Mouse (Mus musculus): ENCODE results near the gene Lgals7. TPM values are rescaled to one million over a fixed set of nuclear protein-coding genes. Genes with fewer than 3 reads are reported as not detected.
"Not testable (repeated sequence)": the region's sequence is repeated elsewhere in the genome, so short reads cannot be mapped to it uniquely, and the experiment has no call there.

The Lgals7 gene
- polyA plus RNA-seq, 1 experiment from 2014 or later, result 3.5 TPM

- no peaks in the 10 kb centered on the region for H3K36me3 ChIP-seq
- ATAC-seq (ENCODE audit: low FRiP score), result no peak
- no peaks in the 10 kb centered on the region for H3K4me1 ChIP-seq
- peaks cover 23% of the 10 kb centered on the region for H3K27me3 ChIP-seq
- no peak overlapping the region for H3K4me2 ChIP-seq (replicated peaks)
- H3K27ac ChIP-seq, result no peak overlapping the region
- no peak overlapping the region for H3K4me3 ChIP-seq
- WGBS, result 75% methylated on average over 11 of the region's 11 CpGs
- no peak overlapping the region for H3K9ac ChIP-seq
- no peaks in the 10 kb centered on the region for H3K9me3 ChIP-seq (replicated peaks)
Measured at GRCm38 (mm10) chr7:28883039-28883438, 19.4 kb downstream of the Lgals7 start.

DNA sequence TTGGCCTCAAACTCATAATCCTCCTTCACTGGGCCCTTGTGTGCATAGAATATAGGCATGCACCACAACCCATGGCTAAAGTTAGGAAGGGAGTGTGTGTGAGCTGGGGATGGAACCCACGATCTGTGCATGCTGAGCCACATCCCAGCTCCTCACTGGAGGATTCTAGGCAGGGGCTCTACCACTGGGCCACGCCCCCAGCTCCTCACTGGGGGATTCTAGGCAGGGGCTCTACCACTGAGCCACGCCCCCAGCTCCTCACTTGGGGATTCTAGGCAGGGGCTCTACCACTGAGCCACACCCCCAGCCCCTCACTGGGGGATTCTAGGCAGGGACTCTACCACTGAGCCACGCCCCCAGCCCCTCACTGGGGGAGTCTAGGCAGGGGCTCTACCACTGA lies 20.1 kb downstream of the Lgals7 start:
- not testable (repeated sequence) for ATAC-seq (ENCODE audit: low FRiP score); H3K4me3 ChIP-seq; H3K4me2 ChIP-seq (replicated peaks); H3K9me3 ChIP-seq (replicated peaks); H3K36me3 ChIP-seq; H3K4me1 ChIP-seq; H3K27ac ChIP-seq; H3K9ac ChIP-seq
- H3K27me3 ChIP-seq, result peaks cover 29% of the 10 kb centered on the region
- WGBS, result 93% methylated on average over 4 of the region's 4 CpGs

- no peak overlapping the region for H3K9ac ChIP-seq
- H3K4me2 ChIP-seq (replicated peaks), result no peak overlapping the region
- peaks cover 8% of the 10 kb centered on the region for H3K36me3 ChIP-seq
- H3K4me3 ChIP-seq, result no peak overlapping the region
- WGBS, result 23% methylated on average over 14 of the region's 14 CpGs
- no peak overlapping the region for H3K27ac ChIP-seq
- peaks cover 8% of the 10 kb centered on the region for H3K4me1 ChIP-seq
- H3K27me3 ChIP-seq, result peaks cover 55% of the 10 kb centered on the region
- ATAC-seq (ENCODE audit: low FRiP score), result no peak
- no peaks in the 10 kb centered on the region for H3K9me3 ChIP-seq (replicated peaks)
Measured at GRCm38 (mm10) chr7:28886486-28886885, 22.8 kb downstream of the Lgals7 start.

GRCm38 (mm10) chr7:28888701-28889161 lies 25.1 kb downstream of the Lgals7 start:
- H3K9me3 ChIP-seq (replicated peaks), result no peaks in the 10 kb centered on the region
- WGBS, result 3% methylated on average over 27 of the region's 27 CpGs
- H3K4me3 ChIP-seq, result peak overlapping the region; percentile 29
- H3K4me1 ChIP-seq, result peaks cover 8% of the 10 kb centered on the region
- peaks cover 26% of the 10 kb centered on the region for H3K36me3 ChIP-seq
- H3K27ac ChIP-seq, result no peak overlapping the region
- ATAC-seq (ENCODE audit: low FRiP score), result peak; percentile 33; the same call in 1 of the 2 replicates
- H3K27me3 ChIP-seq, result peaks cover 55% of the 10 kb centered on the region
- H3K4me2 ChIP-seq (replicated peaks), result peak overlapping the region; percentile 58
- H3K9ac ChIP-seq, result peak overlapping the region; percentile 47

GRCm38 (mm10) chr7:28892601-28893000 lies 28.9 kb downstream of the Lgals7 start:
- Histone ChIP-seq H3K27me3 (peaks cover 36% of the 10 kb centered on the region), H3K36me3 (peaks cover 64% of the 10 kb centered on the region), H3K9me3 (replicated peaks) (no peaks in the 10 kb centered on the region), H3K4me1 (peaks cover 8% of the 10 kb centered on the region), H3K4me3 (no peak overlapping the region), H3K4me2 (replicated peaks) (no peak overlapping the region), H3K27ac (no peak overlapping the region), H3K9ac (no peak overlapping the region)
- WGBS, result 96% methylated on average over 17 of the region's 17 CpGs
- no peak for ATAC-seq (ENCODE audit: low FRiP score)

GRCm38 (mm10) chr7:28893643-28894265 lies 30.1 kb downstream of the Lgals7 start:
- no peaks in the 10 kb centered on the region for H3K9me3 ChIP-seq (replicated peaks)
- peaks cover 25% of the 10 kb centered on the region for H3K27me3 ChIP-seq
- peak; percentile 29; the same call in 1 of the 2 replicates for ATAC-seq (ENCODE audit: low FRiP score)
- H3K4me3 ChIP-seq, result no peak overlapping the region
- no peak overlapping the region for H3K4me2 ChIP-seq (replicated peaks)
- no peak overlapping the region for H3K9ac ChIP-seq
- H3K27ac ChIP-seq, result 0 out of 2 replicates have a peak overlapping the region, but pooled peaks have one; percentile 4
- 59% methylated on average over 7 of the region's 7 CpGs for WGBS
- peaks cover 3% of the 10 kb centered on the region; the same call in 1 of the 2 replicates for H3K4me1 ChIP-seq
- peaks cover 76% of the 10 kb centered on the region for H3K36me3 ChIP-seq

- H3K27me3 ChIP-seq, result peaks cover 13% of the 10 kb centered on the region
- 66% methylated on average over 5 of the region's 5 CpGs for WGBS
- H3K36me3 ChIP-seq, result peaks cover 88% of the 10 kb centered on the region
Measured at GRCm38 (mm10) chr7:28894942-28895341, 31.3 kb downstream of the Lgals7 start.

DNA sequence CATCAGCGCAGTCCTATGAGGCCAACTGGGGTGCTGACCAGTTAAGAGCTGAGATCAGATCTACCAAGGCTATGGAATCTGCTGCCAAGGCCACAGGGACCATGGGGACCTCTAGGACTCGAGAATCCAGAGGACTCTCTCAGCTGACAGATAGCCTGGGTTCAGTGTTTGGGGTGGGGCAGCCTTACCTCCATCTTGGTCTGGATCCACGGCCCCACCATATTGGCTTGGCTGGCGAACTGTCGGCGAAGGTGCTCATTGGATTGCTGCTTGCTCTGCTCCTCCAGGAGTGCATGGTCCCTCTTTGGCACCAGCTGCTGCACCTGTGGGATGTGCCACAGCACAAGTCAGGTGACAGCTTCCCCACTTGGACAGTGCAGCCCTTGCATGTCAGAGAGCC lies 34.0 kb downstream of the Lgals7 start:
- ATAC-seq (ENCODE audit: low FRiP score), result no peak
- Histone ChIP-seq H3K4me3 (no peak overlapping the region), H3K27me3 (no peaks in the 10 kb centered on the region), H3K36me3 (peaks cover 95% of the 10 kb centered on the region), H3K4me1 (no peaks in the 10 kb centered on the region), H3K9me3 (replicated peaks) (no peaks in the 10 kb centered on the region), H3K4me2 (replicated peaks) (no peak overlapping the region), H3K9ac (no peak overlapping the region), H3K27ac (no peak overlapping the region)
- WGBS, result 95% methylated on average over 6 of the region's 6 CpGs

More at GRCm38 (mm10) chr7:28894942-28895341, 31.3 kb downstream of the Lgals7 start:
- no peaks in the 10 kb centered on the region for H3K9me3 ChIP-seq (replicated peaks)
- peak overlapping the region; percentile 38 for H3K9ac ChIP-seq
- H3K27ac ChIP-seq, result 0 out of 2 replicates have a peak overlapping the region, but pooled peaks have one; percentile 17
- no peaks in the 10 kb centered on the region for H3K4me1 ChIP-seq
- ATAC-seq (ENCODE audit: low FRiP score), result no peak
- H3K4me2 ChIP-seq (replicated peaks), result no peak overlapping the region
- H3K4me3 ChIP-seq, result no peak overlapping the region

DNA sequence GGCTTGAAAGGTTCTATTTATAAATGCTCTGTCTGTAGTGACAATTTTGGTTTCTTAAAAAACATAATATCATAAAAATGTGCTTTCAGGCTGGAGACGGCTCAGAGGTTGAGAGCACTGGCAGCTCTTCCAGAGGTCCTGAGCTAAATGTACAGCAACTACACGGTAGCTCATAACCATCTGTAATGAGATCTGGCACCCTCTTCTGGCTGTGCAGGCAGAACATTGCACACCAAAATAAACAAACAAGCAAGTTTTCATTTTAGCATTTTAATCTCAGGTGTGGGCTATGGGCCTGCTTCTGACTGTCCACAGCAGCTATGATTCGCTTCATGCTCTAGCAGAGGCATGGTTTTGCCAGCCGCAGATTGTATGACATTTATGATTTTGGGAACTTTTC lies 36.3 kb downstream of the Lgals7 start:
- H3K4me1 ChIP-seq, result no peaks in the 10 kb centered on the region
- WGBS, result 88% methylated on average over 4 of the region's 4 CpGs
- no peaks in the 10 kb centered on the region for H3K27me3 ChIP-seq
- H3K4me2 ChIP-seq (replicated peaks), result no peak overlapping the region
- no peaks in the 10 kb centered on the region for H3K9me3 ChIP-seq (replicated peaks)
- peaks cover 100% of the 10 kb centered on the region for H3K36me3 ChIP-seq
- no peak overlapping the region for H3K4me3 ChIP-seq
- no peak overlapping the region for H3K9ac ChIP-seq
- no peak for ATAC-seq (ENCODE audit: low FRiP score)
- H3K27ac ChIP-seq, result no peak overlapping the region

GRCm38 (mm10) chr7:28901311-28902125 lies 37.9 kb downstream of the Lgals7 start:
- Histone ChIP-seq H3K36me3 (peaks cover 100% of the 10 kb centered on the region), H3K27ac (no peak overlapping the region), H3K4me3 (no peak overlapping the region), H3K9me3 (replicated peaks) (no peaks in the 10 kb centered on the region), H3K27me3 (no peaks in the 10 kb centered on the region), H3K4me1 (no peaks in the 10 kb centered on the region), H3K9ac (no peak overlapping the region), H3K4me2 (replicated peaks) (no peak overlapping the region)
- no peak for ATAC-seq (ENCODE audit: low FRiP score)
- 92% methylated on average over 13 of the region's 13 CpGs for WGBS

DNA sequence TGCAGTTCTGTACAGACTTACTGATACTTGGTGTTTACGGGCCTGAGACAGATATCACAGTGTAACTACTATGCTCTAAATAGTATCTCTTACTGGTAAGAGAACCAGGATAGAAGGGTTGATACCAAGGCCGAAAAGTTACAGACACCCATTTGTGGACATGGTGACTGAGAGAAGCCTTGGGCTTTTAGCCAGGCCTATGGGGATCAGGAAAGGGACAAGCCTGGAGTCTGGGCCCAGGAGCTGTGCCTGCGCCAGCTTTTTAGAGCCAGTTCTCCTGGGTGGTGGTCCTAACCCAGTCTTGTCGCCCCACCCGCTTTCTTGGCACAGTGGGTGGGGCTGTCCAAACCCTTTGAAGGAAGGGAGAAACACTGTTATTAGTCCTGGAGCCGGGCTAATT lies 38.5 kb downstream of the Lgals7 start:
- Histone ChIP-seq H3K4me3 (no peak overlapping the region), H3K4me2 (replicated peaks) (no peak overlapping the region), H3K27ac (no peak overlapping the region), H3K9me3 (replicated peaks) (no peaks in the 10 kb centered on the region), H3K27me3 (no peaks in the 10 kb centered on the region), H3K36me3 (peaks cover 100% of the 10 kb centered on the region), H3K4me1 (no peaks in the 10 kb centered on the region), H3K9ac (no peak overlapping the region)
- no peak for ATAC-seq (ENCODE audit: low FRiP score)
- WGBS, result 93% methylated on average over 6 of the region's 6 CpGs

DNA sequence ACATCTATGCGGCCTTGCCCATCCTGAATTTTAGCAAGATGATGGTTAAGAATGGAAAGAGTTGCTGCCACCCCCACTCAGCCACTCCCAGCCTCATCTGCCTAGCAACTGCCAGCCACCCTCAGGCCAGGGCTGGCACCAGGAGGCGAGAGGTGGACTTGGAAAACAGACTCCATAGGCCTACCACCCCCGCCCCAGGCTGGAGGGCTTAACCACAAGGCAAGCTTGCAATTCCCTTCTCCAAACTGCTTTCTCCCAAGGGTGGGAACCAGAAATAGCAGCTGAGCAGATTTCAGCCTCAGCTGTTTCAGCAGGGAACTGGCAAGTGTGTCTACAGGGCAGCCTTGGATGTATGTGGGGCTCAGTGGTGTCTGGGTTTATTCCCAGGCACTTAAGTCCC lies 39.2 kb downstream of the Lgals7 start:
- H3K36me3 ChIP-seq, result peaks cover 100% of the 10 kb centered on the region
- no peak overlapping the region for H3K4me3 ChIP-seq
- no peak for ATAC-seq (ENCODE audit: low FRiP score)
- no peaks in the 10 kb centered on the region for H3K4me1 ChIP-seq
- WGBS, result 91% methylated on average over 3 of the region's 3 CpGs
- no peak overlapping the region for H3K4me2 ChIP-seq (replicated peaks)
- H3K27ac ChIP-seq, result no peak overlapping the region
- H3K9ac ChIP-seq, result no peak overlapping the region
- no peaks in the 10 kb centered on the region for H3K27me3 ChIP-seq
- no peaks in the 10 kb centered on the region for H3K9me3 ChIP-seq (replicated peaks)
